Mouse (Mus musculus) forebrain, postnatal 0 days (tissue): ENCODE measurements at regions not wholly inside any gene's neighbourhood (a gene's known extent, or its start where the extent isn't known, plus 50 kb on each side); places are given as distances from the start of the nearest gene placed in this dataset.
A peak's percentile ranks its signal among the peaks of the same experiment; 100 is the strongest.

ENCODE experiments used
- ATAC-seq: fragments of 200-750 bp; cut with Nextera tagmentation; 2 replicates; pipeline ENCODE4 v1.8.0; 2017; ENCODE audit warnings: mild to moderate bottlenecking, moderate library complexity
- DNase-seq: peaks from one replicate; pipeline ENCODE4 v3.0.0-alpha.2; 2015
- H3K27ac ChIP-seq: fragments of 300-500 bp; sonication (generic); 2 replicates; pipeline ENCODE4 v1.5.1; 2014; ENCODE audit warnings: low read depth, mild to moderate bottlenecking, antibody characterized with exemption, low read length, moderate library complexity, mixed read lengths
- H3K27me3 ChIP-seq: fragments of 300-500 bp; sonication (generic); 2 replicates; pipeline ENCODE4 v1.6.1; 2014; ENCODE audit warnings: mild to moderate bottlenecking, low read length, mixed read lengths; ENCODE audit not compliant: insufficient read depth
- H3K36me3 ChIP-seq: fragments of 300-500 bp; sonication (generic); 2 replicates; pipeline ENCODE4 v1.6.1; 2014; ENCODE audit warnings: mild to moderate bottlenecking, moderate library complexity; ENCODE audit not compliant: insufficient read depth
- H3K4me1 ChIP-seq: fragments of 300-500 bp; sonication (generic); 2 replicates; pipeline ENCODE4 v1.6.1; 2014; ENCODE audit warnings: antibody characterized with exemption; ENCODE audit not compliant: insufficient read depth
- H3K4me2 ChIP-seq: fragments of 300-500 bp; sonication (generic); 2 replicates; pipeline ENCODE4 v1.6.1; 2014; ENCODE audit warnings: low read depth, mild to moderate bottlenecking, moderate library complexity
- H3K4me3 ChIP-seq: fragments of 300-500 bp; sonication (generic); 2 replicates; pipeline ENCODE4 v1.5.1; 2014; ENCODE audit warnings: low read depth, low read length, mixed read lengths
- H3K9ac ChIP-seq: fragments of 300-500 bp; sonication (generic); 2 replicates; pipeline ENCODE4 v1.6.1; 2014; ENCODE audit warnings: mild to moderate bottlenecking
- H3K9me3 ChIP-seq: fragments of 300-500 bp; sonication (generic); 2 replicates; pipeline ENCODE4 v1.6.1; 2016; ENCODE audit warnings: low read length
- CTCF ChIP-seq: sonication (generic); IDR thresholded peaks from 2 replicates; pipeline ENCODE4 v1.5.1; 2016; ENCODE audit warnings: antibody characterized with exemption, control low read depth, low read depth
- WGBS: fragments of 180-500 bp; shearing (Covaris S2); extraction: QIAGEN DNeasy Blood & Tissue Kit; methylation state at CpG from one replicate; pipeline ENCODE4 v1.1.7; 2014; 5-methylcytosine and 5-hydroxymethylcytosine counted together

- no peaks in the 10 kb centered on the region for H3K4me1 ChIP-seq
These were observed 674.2 kb downstream of the Rfpl4b start for GRCm38 (mm10) chr10:38147421-38147820.

GRCm38 (mm10) chr10:38139196-38139595 lies 682.4 kb downstream of the Rfpl4b start:
- H3K4me3 ChIP-seq = no peak overlapping the region
- no peaks in the 10 kb centered on the region for H3K27me3 ChIP-seq
- DNase-seq (no peak), ATAC-seq (no peak)
- H3K4me1 ChIP-seq = no peaks in the 10 kb centered on the region
- H3K4me2 ChIP-seq = no peak overlapping the region
- TF ChIP-seq CTCF = no peak
- H3K9me3 ChIP-seq = no peaks in the 10 kb centered on the region
- H3K36me3 ChIP-seq = no peaks in the 10 kb centered on the region
- no peak overlapping the region for H3K9ac ChIP-seq
- no peak overlapping the region for H3K27ac ChIP-seq

More at GRCm38 (mm10) chr10:38147421-38147820, 674.2 kb downstream of the Rfpl4b start:
- Histone ChIP-seq H3K4me3 (no peak overlapping the region), H3K9ac (no peak overlapping the region), H3K9me3 (no peaks in the 10 kb centered on the region), H3K4me2 (no peak overlapping the region), H3K27ac (no peak overlapping the region), H3K27me3 (no peaks in the 10 kb centered on the region), H3K36me3 (no peaks in the 10 kb centered on the region)
- no peak for DNase-seq
- ATAC-seq = no peak
- 86% methylated on average over 2 of the region's 2 CpGs for WGBS
- TF ChIP-seq CTCF = no peak

- H3K4me3 ChIP-seq = no peak overlapping the region
- H3K27ac ChIP-seq = no peak overlapping the region
- WGBS = 60% methylated on average over 3 of the region's 3 CpGs
- no peak overlapping the region for H3K9ac ChIP-seq
- H3K9me3 ChIP-seq = no peaks in the 10 kb centered on the region
- no peaks in the 10 kb centered on the region for H3K27me3 ChIP-seq
- no peak overlapping the region for H3K4me2 ChIP-seq
- peak; percentile 6 for DNase-seq
- TF ChIP-seq CTCF = no peak
- H3K36me3 ChIP-seq = no peaks in the 10 kb centered on the region
- no peaks in the 10 kb centered on the region for H3K4me1 ChIP-seq
- ATAC-seq = peak; percentile 65; the same call in 1 of the 2 replicates
These were observed 699.5 kb downstream of the Rfpl4b start for GRCm38 (mm10) chr10:38121911-38122573.

GRCm38 (mm10) chr10:38118601-38119000 lies 703.0 kb downstream of the Rfpl4b start:
- 91% methylated on average over 1 of the region's 1 CpGs for WGBS
- DNase-seq (no peak), ATAC-seq (no peak)
- H3K9ac ChIP-seq = no peak overlapping the region
- no peaks in the 10 kb centered on the region for H3K27me3 ChIP-seq
- no peaks in the 10 kb centered on the region for H3K9me3 ChIP-seq
- no peaks in the 10 kb centered on the region for H3K4me1 ChIP-seq
- no peak overlapping the region for H3K4me2 ChIP-seq
- H3K27ac ChIP-seq = no peak overlapping the region
- no peak overlapping the region for H3K4me3 ChIP-seq
- no peaks in the 10 kb centered on the region for H3K36me3 ChIP-seq
- no peak for TF ChIP-seq CTCF

GRCm38 (mm10) chr10:38116516-38116915 lies 705.1 kb downstream of the Rfpl4b start:
- DNase-seq (no peak), ATAC-seq (no peak)
- Histone ChIP-seq H3K27ac (no peak overlapping the region), H3K9ac (no peak overlapping the region), H3K4me3 (no peak overlapping the region), H3K4me1 (no peaks in the 10 kb centered on the region), H3K4me2 (no peak overlapping the region), H3K9me3 (no peaks in the 10 kb centered on the region), H3K36me3 (no peaks in the 10 kb centered on the region), H3K27me3 (no peaks in the 10 kb centered on the region)
- no peak for TF ChIP-seq CTCF
- WGBS = 85% methylated on average over 1 of the region's 1 CpGs

- Histone ChIP-seq H3K27me3 (no peaks in the 10 kb centered on the region), H3K9me3 (no peaks in the 10 kb centered on the region), H3K36me3 (no peaks in the 10 kb centered on the region), H3K9ac (no peak overlapping the region), H3K4me3 (no peak overlapping the region), H3K27ac (no peak overlapping the region), H3K4me1 (no peaks in the 10 kb centered on the region), H3K4me2 (no peak overlapping the region)
- 81% methylated on average over 2 of the region's 2 CpGs for WGBS
- no peak for TF ChIP-seq CTCF
- no peak for ATAC-seq
- no peak for DNase-seq
These were observed 707.4 kb downstream of the Rfpl4b start for GRCm38 (mm10) chr10:38114194-38114593.

- no peaks in the 10 kb centered on the region for H3K4me1 ChIP-seq
- no peaks in the 10 kb centered on the region for H3K9me3 ChIP-seq
- no peak overlapping the region for H3K4me2 ChIP-seq
- H3K9ac ChIP-seq = no peak overlapping the region
- DNase-seq = no peak
- no peaks in the 10 kb centered on the region for H3K27me3 ChIP-seq
- ATAC-seq = no peak
- no peak overlapping the region for H3K4me3 ChIP-seq
- H3K27ac ChIP-seq = no peak overlapping the region
- TF ChIP-seq CTCF = no peak
- WGBS = 61% methylated on average over 6 of the region's 6 CpGs
- H3K36me3 ChIP-seq = no peaks in the 10 kb centered on the region
These were observed 713.0 kb downstream of the Rfpl4b start for GRCm38 (mm10) chr10:38108591-38108990.
